Mouse (Mus musculus): ENCODE results near the gene Mid1. TPM values are rescaled to one million over a fixed set of nuclear protein-coding genes. Genes with fewer than 3 reads are reported as not detected.

Mid1 gene
- polyA plus RNA-seq, 1 experiment from 2014 or later, result 8.6 TPM

DNA sequence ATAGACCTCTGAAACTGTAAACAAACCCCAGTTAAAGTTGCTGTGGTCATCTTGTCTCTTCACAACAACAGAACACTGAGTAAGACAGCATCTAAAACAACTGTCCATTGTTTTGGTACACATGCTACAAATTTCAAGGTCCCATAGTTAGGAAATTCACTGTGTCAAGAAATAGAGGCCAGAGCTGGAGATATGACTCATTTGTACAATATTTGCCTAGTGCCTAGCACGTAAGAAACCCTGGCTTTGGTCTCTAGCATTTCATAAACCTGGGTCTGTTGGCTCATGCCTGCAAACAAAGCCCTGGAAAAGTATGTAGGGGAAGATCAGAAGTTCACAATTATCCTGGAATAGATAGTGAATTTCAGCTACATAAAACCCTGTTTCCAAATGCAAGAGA lies 178.8 kb downstream of the Mid1 start:
- Histone ChIP-seq H3K4me1 (no peaks in the 10 kb centered on the region), H3K4me3 (no peak overlapping the region), H3K4me2 (replicated peaks) (no peak overlapping the region), H3K36me3 (no peaks in the 10 kb centered on the region), H3K27me3 (no peaks in the 10 kb centered on the region; the same call in 1 of the 2 replicates), H3K9ac (replicated peaks) (no peak overlapping the region), H3K27ac (replicated peaks) (no peak overlapping the region), H3K9me3 (no peaks in the 10 kb centered on the region)
- ATAC-seq (replicated peaks), result no peak
- WGBS, result 67% methylated on average over 1 of the region's 1 CpGs

DNA sequence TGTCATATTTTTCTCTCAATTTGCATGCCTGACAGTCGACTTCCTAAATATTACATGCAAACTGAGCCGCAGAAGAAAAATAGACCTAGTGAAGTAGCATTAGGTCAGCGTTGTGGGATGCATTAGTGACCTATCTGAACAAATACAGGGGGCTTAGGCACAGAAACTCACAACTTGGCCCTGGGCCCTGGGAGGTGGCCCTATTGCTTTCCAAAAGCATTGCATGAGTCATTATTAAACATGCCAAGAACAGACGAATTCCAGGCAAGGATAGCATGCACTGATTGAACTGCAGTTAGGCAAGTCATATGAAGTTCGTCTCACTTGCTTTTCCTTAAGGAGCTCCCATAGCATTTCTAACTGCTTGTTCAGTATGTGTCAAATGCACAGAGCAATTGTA lies 183.2 kb downstream of the Mid1 start:
- WGBS, result 62% methylated on average over 5 of the region's 5 CpGs
- Histone ChIP-seq H3K27me3 (peaks cover 6% of the 10 kb centered on the region; the same call in 1 of the 2 replicates), H3K9ac (replicated peaks) (no peak overlapping the region), H3K9me3 (no peaks in the 10 kb centered on the region), H3K4me1 (no peaks in the 10 kb centered on the region), H3K4me2 (replicated peaks) (no peak overlapping the region), H3K36me3 (no peaks in the 10 kb centered on the region), H3K27ac (replicated peaks) (no peak overlapping the region), H3K4me3 (no peak overlapping the region)
- ATAC-seq (replicated peaks), result no peak

DNA sequence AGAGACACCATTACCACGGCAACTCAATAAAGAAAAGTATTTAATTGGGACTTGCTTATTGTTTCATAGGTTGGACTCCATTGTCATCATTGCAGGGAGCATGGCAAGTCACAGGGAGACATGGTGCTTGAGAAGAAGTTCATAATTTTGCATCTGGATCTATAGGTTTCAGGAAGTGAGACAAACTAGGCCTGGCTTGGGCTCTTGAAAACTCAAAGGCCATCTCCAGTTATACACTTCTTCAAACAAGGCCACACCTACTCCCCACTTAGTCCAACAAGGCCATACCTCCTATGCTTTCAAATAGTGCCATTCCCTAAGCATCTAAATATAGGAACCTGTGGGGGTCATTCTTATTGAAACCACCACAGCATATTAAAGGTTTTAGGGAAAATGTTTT lies 189.5 kb downstream of the Mid1 start:
- H3K9ac ChIP-seq (replicated peaks), result no peak overlapping the region
- no peak overlapping the region for H3K27ac ChIP-seq (replicated peaks)
- H3K4me2 ChIP-seq (replicated peaks), result no peak overlapping the region
- H3K4me3 ChIP-seq, result no peak overlapping the region
- peaks cover 6% of the 10 kb centered on the region; the same call in 1 of the 2 replicates for H3K27me3 ChIP-seq
- no peaks in the 10 kb centered on the region for H3K36me3 ChIP-seq
- no peak for ATAC-seq (replicated peaks)
- 40% methylated on average over 1 of the region's 1 CpGs for WGBS
- H3K4me1 ChIP-seq, result peaks cover 3% of the 10 kb centered on the region; the same call in 1 of the 2 replicates
- H3K9me3 ChIP-seq, result no peaks in the 10 kb centered on the region

DNA sequence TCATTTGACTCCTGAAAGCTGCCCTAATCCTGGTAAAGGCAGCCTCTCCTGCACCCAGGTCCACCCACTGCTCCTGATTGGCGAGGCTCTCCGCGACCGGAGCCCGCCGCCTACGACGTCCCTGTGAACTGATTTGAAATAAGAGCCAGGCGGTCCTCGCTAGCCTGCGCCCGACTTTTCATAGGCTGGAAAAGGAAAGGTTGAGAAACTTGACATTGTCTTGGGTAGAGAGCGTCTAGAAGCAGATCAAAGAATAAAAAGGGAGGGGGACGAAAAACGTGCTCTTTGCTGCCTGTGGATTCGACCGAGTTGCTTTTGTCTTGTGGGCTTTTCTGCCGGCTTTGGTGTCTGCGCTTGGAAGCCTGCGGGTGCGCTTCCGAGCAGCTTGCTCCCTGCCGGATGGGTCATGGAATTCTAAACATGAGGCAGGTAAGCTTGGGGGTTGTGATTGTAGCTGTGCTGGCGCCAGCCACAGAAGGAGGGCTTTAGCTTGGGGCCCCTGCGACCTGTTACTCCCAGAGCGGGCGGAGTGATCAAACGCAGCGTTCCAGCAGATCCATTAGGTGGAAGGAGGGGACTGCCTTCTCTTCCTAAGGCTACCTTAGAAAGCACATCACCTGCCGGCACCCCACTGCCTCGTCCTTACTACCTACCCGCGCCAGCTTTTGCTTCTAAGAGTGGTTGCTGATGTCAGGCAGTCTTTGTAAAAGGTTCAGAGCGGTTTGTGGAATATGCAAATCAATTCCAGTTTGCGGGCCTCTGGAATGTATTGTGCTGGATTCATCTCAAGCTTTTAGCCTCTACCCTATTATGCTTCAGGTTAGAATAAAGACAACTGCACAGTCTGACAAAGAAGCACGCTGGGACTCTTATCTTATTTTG lies 194.7 kb downstream of the Mid1 start:
- H3K4me3 ChIP-seq, result peak overlapping the region; percentile 51
- H3K9me3 ChIP-seq, result no peaks in the 10 kb centered on the region
- no peaks in the 10 kb centered on the region for H3K36me3 ChIP-seq
- peak overlapping the region; percentile 69 for H3K27ac ChIP-seq (replicated peaks)
- 10% methylated on average over 36 of the region's 36 CpGs for WGBS
- H3K4me1 ChIP-seq, result peaks cover 10% of the 10 kb centered on the region; the same call in 1 of the 2 replicates
- peak; percentile 85 for ATAC-seq (replicated peaks)
- no peaks in the 10 kb centered on the region for H3K27me3 ChIP-seq
- H3K9ac ChIP-seq (replicated peaks), result peak overlapping the region; percentile 56
- peak overlapping the region; percentile 54 for H3K4me2 ChIP-seq (replicated peaks)

DNA sequence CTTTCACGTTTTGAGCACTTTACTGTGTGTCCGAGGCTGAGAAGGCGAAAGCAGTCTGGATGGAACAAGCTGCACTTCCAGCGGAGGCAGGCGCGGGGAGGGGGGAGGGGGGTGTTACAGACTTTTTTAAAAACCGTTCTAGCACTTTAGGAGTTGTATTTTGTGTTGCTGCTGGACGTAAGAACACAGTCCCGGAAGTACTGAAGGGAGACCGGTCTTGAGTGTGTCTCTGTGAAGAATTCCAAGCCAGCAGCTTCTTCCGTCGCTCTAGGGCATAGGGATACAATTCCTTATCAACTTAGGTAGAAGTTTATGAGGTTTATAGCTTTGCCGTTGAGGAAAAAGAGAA lies 195.3 kb downstream of the Mid1 start:
- 12% methylated on average over 13 of the region's 13 CpGs for WGBS
- Histone ChIP-seq H3K4me1 (peaks cover 10% of the 10 kb centered on the region; the same call in 1 of the 2 replicates), H3K27ac (replicated peaks) (0 out of 2 replicates have a peak overlapping the region, but pooled peaks have one; percentile 69), H3K9ac (replicated peaks) (peak overlapping the region; percentile 56), H3K27me3 (no peaks in the 10 kb centered on the region), H3K36me3 (no peaks in the 10 kb centered on the region), H3K4me3 (peak overlapping the region; percentile 51), H3K9me3 (no peaks in the 10 kb centered on the region), H3K4me2 (replicated peaks) (peak overlapping the region; percentile 54)
- ATAC-seq (replicated peaks), result peak; percentile 39; the same call in 1 of the 2 replicates

DNA sequence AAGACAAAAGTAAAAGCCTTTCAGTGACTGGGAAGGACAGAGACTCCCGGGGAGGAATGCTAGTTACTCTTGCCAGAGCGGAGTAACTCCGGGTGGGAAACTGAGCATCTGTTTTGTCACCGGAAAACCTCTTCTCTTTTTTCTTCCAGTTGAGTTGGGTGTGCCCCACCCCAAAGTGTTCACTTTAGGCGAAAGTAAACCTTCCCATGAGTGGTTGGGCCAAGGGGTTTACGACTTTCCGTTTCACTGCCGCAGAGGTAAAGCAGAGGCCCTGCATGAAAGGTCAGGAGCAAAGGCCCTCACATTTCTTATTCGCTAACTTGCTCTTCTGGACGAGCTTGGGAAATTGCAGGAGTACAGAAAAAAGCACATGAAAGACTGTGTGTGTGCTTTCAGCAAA lies 195.8 kb downstream of the Mid1 start:
- H3K4me3 ChIP-seq, result peak overlapping the region; percentile 51
- H3K27me3 ChIP-seq, result no peaks in the 10 kb centered on the region
- 24% methylated on average over 10 of the region's 10 CpGs for WGBS
- no peaks in the 10 kb centered on the region for H3K9me3 ChIP-seq
- H3K27ac ChIP-seq (replicated peaks), result peak overlapping the region; percentile 31; the same call in 1 of the 2 replicates
- peak overlapping the region; percentile 56 for H3K9ac ChIP-seq (replicated peaks)
- ATAC-seq (replicated peaks), result no peak
- H3K4me2 ChIP-seq (replicated peaks), result peak overlapping the region; percentile 54
- peaks cover 10% of the 10 kb centered on the region; the same call in 1 of the 2 replicates for H3K4me1 ChIP-seq
- no peaks in the 10 kb centered on the region for H3K36me3 ChIP-seq

DNA sequence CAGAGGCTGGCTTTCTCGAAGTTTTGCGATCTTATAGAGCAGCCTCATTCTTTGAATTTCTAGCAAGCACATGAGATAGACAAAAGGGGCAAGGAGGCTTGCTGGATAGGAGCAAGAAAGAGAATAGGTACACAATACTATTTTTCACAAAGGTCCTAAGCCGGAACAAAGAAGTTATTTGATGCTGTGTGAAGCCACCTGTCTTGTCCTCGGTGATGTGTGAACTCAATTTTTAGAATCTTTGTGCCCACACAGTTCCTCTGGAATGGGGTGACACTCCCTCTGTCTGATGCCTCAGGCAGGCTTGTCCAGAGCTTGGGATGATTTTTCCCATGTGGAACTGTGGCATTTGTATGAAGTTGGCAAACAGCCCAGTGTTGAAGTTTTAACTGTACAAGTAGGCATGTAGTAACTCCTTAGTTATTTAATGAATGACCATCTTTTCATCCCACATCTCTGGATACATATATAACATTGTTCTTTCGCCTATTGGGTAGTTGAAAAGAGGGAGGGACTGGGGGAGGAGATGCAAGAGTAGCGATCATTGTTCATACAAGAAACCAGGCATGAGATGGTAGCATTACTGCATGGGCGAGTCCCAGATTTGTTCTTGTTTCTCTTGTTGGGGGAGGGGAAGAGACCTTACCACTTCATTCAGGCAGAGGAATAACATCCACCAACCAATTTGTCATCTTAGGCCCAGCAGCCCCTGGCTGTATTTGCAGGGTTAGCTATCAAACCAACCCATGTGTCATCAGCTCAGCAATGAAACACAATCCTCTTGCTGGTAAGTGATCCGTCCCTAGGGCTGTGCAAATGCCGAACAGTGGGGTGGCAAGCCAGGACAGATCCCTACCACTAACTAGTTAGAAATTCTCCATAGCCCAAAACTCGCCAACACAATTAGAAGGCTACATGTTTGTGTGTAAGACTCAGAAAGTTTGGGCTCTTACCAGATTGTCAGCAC lies 196.5 kb downstream of the Mid1 start:
- Histone ChIP-seq H3K4me1 (peaks cover 10% of the 10 kb centered on the region; the same call in 1 of the 2 replicates), H3K9ac (replicated peaks) (peak overlapping the region; percentile 56), H3K9me3 (no peaks in the 10 kb centered on the region), H3K4me3 (peak overlapping the region; percentile 51), H3K27me3 (no peaks in the 10 kb centered on the region), H3K27ac (replicated peaks) (peak overlapping the region; percentile 31; the same call in 1 of the 2 replicates), H3K36me3 (no peaks in the 10 kb centered on the region), H3K4me2 (replicated peaks) (peak overlapping the region; percentile 54)
- WGBS, result 18% methylated on average over 10 of the region's 10 CpGs
- no peak for ATAC-seq (replicated peaks)

DNA sequence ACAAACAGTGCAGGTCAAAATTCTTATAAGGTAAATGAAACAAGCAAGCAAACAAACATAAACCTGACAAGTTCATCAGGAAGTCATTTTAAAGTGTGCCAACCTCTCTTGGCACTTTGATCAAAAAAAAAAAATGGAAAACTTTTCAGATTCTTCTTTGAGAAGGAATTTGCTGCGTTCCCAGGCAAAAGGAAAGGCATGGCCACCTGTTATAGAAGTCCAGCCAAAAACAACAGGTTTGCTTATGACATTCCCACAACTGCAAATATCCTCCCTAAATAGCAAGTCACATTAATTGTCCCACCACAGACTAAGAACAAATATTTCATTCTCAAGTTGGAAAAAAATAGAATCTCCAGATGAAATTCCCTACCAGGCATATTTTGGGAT lies 197.2 kb downstream of the Mid1 start:
- Histone ChIP-seq H3K9me3 (no peaks in the 10 kb centered on the region), H3K9ac (replicated peaks) (no peak overlapping the region), H3K4me3 (no peak overlapping the region), H3K4me1 (peaks cover 10% of the 10 kb centered on the region; the same call in 1 of the 2 replicates), H3K36me3 (no peaks in the 10 kb centered on the region), H3K27ac (replicated peaks) (no peak overlapping the region), H3K4me2 (replicated peaks) (peak overlapping the region; percentile 54; the same call in 1 of the 2 replicates), H3K27me3 (no peaks in the 10 kb centered on the region)
- WGBS, result 48% methylated on average over 1 of the region's 1 CpGs
- no peak for ATAC-seq (replicated peaks)

DNA sequence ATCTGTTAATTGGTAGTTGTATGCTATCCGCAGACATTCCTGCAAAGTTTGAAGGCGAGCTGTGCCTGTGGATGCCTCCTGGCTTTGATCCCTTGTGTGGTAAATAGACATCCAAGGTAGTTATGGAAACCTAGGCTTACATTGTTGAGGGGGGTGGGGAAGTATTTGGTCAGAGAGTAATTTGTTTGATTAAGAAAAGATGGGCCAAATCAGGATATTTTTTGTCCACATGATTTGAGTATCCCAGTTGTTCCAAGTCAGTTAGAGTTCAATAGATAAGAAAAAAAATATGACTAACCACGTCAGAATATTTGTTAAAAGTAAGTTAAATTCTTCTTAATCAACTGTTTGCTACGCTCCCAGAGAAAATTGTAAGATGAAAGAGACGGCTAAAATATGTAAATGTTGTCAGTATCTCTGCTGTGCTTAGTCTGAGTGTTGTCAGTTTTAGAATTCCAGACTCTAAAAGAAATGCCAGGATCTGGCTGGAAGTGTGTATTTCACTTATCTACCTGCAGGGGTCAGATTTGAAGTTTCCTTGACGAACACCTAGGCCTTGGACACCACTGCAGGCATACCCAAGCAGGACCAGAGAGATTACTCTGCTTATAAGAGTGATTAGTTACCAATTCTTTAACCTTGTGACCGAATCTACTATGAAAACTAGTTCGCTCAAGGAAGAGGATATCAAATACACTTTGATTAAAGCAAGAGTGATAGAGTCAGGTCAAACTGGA lies 198.7 kb downstream of the Mid1 start:
- 31% methylated on average over 8 of the region's 8 CpGs for WGBS

DNA sequence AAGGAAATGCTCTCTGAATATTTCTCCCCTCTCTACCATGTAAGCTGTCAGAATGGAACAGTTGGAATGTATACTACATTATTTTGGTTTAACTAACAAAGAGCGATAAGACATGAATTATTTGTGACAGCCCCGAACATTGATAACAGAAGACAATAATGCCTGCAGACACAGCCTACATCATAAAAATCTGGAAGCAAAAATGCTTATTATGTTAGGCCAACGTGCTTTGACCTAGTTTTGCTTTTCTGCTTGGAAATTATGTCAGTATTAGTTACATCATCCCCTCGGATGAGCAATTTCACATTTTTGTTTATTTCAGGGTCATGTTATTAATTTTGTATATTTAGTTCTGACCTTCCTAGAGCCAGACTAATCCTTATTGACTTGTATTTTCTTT lies 205.5 kb downstream of the Mid1 start:
- Histone ChIP-seq H3K27ac (replicated peaks) (no peak overlapping the region), H3K9ac (replicated peaks) (no peak overlapping the region), H3K4me2 (replicated peaks) (no peak overlapping the region), H3K4me3 (no peak overlapping the region), H3K27me3 (no peaks in the 10 kb centered on the region), H3K4me1 (no peaks in the 10 kb centered on the region), H3K9me3 (no peaks in the 10 kb centered on the region), H3K36me3 (no peaks in the 10 kb centered on the region)
- ATAC-seq (replicated peaks), result no peak
- 80% methylated on average over 4 of the region's 4 CpGs for WGBS

More for the DNA sequence above, 198.7 kb downstream of the Mid1 start:
- Histone ChIP-seq H3K9ac (replicated peaks) (no peak overlapping the region), H3K4me1 (peaks cover 10% of the 10 kb centered on the region; the same call in 1 of the 2 replicates), H3K4me2 (replicated peaks) (no peak overlapping the region), H3K4me3 (no peak overlapping the region), H3K27me3 (no peaks in the 10 kb centered on the region), H3K9me3 (no peaks in the 10 kb centered on the region), H3K27ac (replicated peaks) (no peak overlapping the region), H3K36me3 (no peaks in the 10 kb centered on the region)
- no peak for ATAC-seq (replicated peaks)

DNA sequence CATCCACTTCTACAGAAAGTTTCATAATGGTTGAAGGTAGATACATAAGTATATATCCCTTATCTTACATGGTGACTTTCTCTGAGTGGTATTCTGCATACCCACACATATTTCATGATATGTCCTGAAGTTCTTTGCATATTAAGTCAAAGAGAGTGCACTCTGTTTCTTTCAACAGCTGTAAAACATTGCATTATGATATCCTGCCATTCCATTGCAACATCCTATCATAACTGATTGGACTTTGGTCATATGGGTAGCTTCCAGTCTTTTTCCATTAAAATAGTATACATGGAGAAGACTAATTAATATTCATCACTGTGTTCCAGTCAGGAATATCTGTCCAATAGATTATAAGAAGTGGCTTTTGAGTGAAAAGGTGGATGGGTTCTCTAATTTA lies 207.1 kb downstream of the Mid1 start:
- no peak overlapping the region for H3K4me2 ChIP-seq (replicated peaks)
- ATAC-seq (replicated peaks), result no peak
- no peaks in the 10 kb centered on the region for H3K27me3 ChIP-seq
- no peak overlapping the region for H3K27ac ChIP-seq (replicated peaks)
- H3K9me3 ChIP-seq, result no peaks in the 10 kb centered on the region
- H3K9ac ChIP-seq (replicated peaks), result no peak overlapping the region
- no peaks in the 10 kb centered on the region for H3K36me3 ChIP-seq
- no peaks in the 10 kb centered on the region for H3K4me1 ChIP-seq
- no peak overlapping the region for H3K4me3 ChIP-seq

Data from forebrain, embryonic 15.5 days (tissue).